Mouse (Mus musculus): ENCODE measurements at regions not wholly inside any gene's neighbourhood (a gene's known extent, or its start where the extent isn't known, plus 50 kb on each side); places are given as distances from the start of the nearest gene placed in this dataset.

GRCm38 (mm10) chr17:16157711-16158110 lies 326.9 kb upstream of the Rgmb start:
- TF ChIP-seq CTCF (IDR thresholded peaks at IDR 0.05; ENCODE audit: borderline replicate concordance, extremely low read depth, insufficient read depth, insufficient read length) (no peak), POLR2A (IDR thresholded peaks at IDR 0.05; ENCODE audit: borderline replicate concordance, extremely low read depth, insufficient read depth, insufficient read length, poor library complexity, severe bottlenecking) (no peak)

Data from brain, embryonic 14.5 days (tissue).